Mouse (Mus musculus) common myeloid progenitor, adult 5-6 weeks (primary cell): ENCODE measurements at regions not wholly inside any gene's neighbourhood (a gene's known extent, or its start where the extent isn't known, plus 50 kb on each side); places are given as distances from the start of the nearest gene placed in this dataset.
"Not testable (repeated sequence)": the region's sequence is repeated elsewhere in the genome, so short reads cannot be mapped to it uniquely, and the experiment has no call there.

Experiments used
- ATAC-seq: replicated peaks from 2 replicates; pipeline ENCODE4 v1.8.0; 2016; ENCODE audit warnings: low read depth, mild to moderate bottlenecking, moderate TSS enrichment, inconsistent platforms; ENCODE audit not compliant: poor library complexity, severe bottlenecking

DNA sequence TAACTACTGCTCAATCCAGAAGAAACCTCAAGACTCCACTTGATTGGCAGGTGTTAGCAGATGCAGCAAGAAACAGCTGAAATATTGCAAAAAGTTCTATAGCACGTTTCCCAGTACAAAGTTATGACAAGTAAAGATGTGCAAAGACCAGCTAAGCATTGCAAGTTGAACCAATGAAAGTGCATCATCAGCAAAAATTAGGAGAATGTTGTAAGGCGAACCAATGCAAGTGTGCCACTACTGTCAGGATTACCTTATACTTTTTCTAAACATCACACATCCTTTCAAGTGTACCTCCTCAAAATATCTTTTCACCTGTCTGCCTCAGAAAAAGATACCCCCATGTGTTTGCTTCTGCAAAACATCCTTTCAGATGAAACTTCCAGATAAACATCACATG lies 244.7 kb downstream of the Slco6d1 start:
- no peak for ATAC-seq

DNA sequence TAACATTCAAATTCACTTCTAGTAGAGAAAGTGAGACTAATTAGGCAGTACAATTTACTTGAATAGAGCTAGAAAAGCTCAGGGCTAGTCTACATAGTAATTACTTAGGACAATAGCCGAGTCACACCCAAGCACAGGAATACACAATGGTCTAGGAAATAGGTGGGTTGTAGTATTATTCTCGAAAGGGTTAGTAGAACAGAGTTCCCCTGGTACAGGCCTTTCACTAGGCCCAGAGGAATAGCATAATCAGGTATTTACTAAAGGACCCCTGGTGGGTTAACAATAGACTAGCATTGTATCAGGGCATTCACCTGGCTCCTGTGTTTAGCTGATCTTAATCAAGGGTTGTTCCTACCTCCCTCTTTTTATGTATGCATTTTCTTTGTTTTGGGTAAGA lies 246.5 kb downstream of the Slco6d1 start:
- not testable (repeated sequence) for ATAC-seq

DNA sequence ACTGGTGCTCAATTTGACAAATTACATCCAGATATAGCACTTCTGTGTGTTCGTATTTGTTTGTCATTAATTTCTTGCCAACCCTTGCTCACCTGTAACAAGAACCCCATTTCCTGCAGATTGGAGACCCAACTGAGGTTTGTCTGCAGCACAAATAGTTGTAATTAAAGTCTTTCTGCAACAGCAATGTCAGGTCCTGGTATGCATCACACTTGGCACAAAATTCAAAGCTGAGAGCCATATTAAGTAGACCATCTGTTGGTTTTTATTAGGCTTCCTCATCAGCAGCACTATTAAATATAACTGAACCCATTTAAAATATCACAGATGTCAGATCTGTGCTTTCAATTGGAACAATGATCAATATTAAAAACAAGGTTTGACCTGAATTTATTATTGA lies 247.0 kb downstream of the Slco6d1 start:
- ATAC-seq, result no peak

GRCm38 (mm10) chr1:98668595-98668994 lies 247.7 kb downstream of the Slco6d1 start:
- no peak for ATAC-seq

GRCm38 (mm10) chr1:98678686-98679085 lies 257.8 kb downstream of the Slco6d1 start:
- ATAC-seq, result no peak

DNA sequence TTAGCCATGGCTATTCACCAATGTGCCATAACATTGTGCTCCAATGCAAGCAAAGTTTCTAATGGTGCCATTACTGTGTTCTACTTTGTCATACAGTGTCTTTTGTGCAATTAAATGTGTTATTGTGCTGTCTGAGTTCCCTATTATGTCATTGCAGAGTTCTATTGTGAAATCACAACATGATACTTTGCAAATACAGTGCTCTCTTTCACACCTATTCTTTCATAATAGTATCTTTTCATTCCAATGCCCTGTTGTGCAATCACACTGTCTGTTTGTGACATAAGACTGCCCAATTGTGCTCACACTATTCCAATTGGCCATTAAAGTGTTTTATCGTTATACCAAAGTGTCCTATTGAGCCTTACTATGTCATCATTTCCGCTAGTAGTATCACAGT lies 292.9 kb downstream of the Slco6d1 start:
- ATAC-seq, result no peak

- ATAC-seq, result no peak
These were observed 293.4 kb downstream of the Slco6d1 start for GRCm38 (mm10) chr1:98714307-98714706.

DNA sequence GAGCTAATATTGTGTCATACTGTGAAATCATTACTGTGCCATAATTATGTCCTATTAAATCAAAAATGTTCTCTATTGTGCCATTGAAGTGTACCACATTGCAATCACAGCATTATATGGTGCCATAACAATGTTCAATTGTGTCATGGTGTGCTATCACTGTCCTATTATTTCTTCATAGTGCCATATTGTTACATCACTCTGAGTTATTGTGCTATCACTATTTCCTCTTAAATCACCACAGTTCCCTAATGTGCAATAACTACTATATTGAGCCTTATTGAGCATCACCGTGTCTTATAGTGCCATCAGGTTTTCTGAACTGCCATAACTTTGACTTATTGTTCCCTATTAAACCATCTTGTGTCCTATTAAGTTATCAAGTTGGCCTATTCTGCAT lies 299.7 kb downstream of the Slco6d1 start:
- no peak for ATAC-seq

DNA sequence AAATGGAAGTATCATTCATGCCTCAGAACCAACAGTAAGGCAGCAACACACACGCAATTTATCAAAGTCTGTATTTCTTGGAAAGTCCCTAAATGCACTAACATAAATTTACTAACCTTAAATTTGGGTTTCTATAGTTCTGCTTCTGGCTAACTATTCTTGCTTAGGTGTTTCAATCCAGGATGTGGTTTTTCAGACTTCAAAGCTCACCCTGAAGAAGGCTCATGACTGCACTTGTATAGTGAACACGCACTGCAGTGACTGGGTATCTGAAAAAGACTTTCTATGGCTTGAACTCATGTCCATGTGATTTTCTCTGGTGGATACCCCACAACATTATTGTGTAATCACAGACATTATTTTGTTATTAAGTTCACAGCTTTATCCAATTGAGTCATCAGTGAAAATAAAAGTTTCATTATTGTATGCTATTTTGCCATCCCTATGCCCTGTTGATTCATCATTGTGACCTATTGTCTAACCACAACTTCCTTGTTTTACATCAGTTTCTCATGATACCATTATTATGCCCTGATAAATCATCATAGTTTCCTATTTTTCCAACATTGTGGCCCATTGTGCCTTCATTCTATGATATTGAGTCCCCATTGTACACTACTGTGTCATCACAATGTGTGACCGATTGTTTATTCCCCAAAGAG lies 306.6 kb downstream of the Slco6d1 start:
- peak; percentile 50; the same call in 1 of the 2 replicates for ATAC-seq

GRCm38 (mm10) chr1:98748886-98749285 lies 328.0 kb downstream of the Slco6d1 start:
- ATAC-seq, result no peak

DNA sequence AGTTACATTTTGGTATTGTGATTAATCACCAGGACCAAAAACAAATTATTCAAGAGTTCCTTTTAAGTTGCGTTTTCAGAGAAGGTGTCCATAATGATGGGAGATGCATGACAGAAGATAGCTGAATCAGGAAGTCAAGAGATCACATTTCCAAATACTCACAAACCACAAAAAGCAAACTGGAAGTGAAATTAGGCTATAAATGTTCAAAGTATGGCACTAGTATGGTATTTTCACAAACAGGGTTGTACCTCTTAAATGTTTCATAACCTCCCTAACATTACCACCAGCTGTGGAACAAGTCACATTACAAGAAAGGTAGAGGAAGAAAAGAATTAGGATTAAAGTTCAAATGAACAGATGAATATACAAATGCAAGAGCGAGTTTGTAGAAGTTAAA lies 367.6 kb downstream of the Slco6d1 start:
- ATAC-seq, result peak; percentile 29; the same call in 1 of the 2 replicates

DNA sequence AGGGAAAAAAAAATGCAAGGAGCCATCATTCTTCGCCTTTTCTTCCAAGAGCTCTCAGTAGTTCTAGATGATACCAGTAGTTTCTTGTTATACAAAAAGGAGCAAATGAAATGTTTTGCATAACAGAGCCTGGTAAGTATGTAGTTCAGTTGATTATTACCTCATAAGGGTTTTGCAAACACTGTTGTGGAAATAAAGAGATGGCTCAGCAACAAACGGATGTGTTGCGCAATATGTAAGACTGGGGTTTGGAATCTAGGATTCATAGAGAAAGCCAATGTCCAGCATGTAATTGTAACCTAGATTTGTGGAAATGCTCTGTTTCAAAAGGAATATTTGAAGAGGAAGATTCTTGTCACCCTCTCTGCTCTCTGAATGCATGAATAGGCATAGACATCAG lies 372.4 kb downstream of the Slco6d1 start:
- ATAC-seq, result 0 out of 2 replicates have a peak, but pooled peaks have one; percentile 18

DNA sequence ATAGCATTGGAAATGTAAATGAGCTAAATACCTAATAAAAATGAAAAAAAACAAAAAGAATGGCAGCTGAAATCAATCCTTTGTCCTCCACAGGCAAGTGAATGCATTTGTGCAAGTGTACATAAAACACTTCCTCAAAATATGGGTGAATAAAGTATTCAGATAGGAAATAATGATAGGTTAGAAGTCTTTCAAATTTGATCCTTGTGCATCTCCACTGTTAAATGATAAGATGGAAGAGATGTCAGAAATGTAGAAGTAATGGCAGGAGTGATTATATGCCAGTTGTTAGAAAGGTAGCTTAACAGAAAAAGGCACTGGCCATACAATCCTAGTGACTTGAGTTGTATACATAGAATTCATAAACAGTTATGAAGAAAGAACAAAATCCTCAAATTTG lies 391.6 kb downstream of the Slco6d1 start:
- no peak for ATAC-seq

DNA sequence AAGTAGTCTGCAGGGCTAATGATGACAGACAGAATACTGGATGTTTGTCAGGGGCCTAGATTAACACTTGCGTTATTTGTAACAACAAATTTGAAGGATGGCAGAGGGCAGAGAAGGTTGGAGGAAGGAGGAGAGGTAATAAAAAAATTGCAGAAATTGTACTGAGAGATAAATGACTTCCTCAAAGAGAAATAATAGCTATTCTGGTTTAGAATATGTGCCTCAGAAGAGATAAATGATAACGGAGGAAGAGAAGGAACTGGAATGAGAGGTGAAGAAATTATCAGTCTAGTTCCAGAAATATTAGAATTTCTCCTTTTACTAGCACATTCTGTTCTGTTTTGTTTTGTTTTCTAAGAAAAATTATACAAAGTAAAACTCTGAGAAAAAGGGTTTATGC lies 393.1 kb downstream of the Slco6d1 start:
- ATAC-seq, result no peak

DNA sequence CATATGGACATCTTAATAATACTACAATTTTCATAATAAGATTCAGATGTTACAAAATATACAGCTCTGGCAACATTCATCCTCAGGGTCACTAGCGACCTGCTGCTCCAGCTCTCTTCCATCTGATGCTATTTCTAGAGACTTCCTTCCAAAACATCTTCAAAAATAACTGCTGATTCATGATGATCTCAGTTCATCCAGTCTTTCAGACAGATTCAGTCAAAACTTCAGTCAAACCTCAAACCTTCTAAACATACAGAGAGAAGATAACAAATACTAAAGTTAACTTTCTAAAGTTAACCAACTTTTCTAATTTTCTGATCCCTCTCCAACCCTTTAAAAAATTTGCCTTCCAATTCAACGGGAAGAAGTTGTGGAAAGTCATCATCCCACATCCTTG lies 397.2 kb downstream of the Slco6d1 start:
- ATAC-seq, result no peak

GRCm38 (mm10) chr1:98860236-98860635 lies 439.3 kb downstream of the Slco6d1 start:
- ATAC-seq, result no peak

DNA sequence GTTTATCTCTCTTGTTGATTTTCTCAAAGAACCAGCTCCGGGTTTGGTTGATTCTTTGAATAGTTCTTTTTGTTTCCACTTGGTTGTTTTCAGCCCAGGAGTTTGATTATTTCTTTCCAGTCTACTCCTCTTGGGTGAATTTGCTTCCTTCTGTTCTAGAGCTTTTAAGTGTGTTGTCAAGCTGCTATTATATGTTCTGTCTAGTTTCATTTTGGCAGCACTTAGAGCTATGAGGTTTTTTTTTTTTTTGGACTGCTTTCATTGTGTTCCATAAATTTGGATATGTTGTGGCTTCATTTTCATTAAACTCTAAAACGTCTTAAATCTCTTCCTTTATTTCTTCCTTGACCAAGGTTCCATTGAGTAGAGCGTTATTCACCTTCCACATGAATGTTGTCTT lies 485.3 kb downstream of the Slco6d1 start:
- no peak for ATAC-seq

GRCm38 (mm10) chr1:98923043-98923442 lies 502.1 kb downstream of the Slco6d1 start:
- ATAC-seq, result no peak

- no peak for ATAC-seq
These were observed 504.0 kb downstream of the Slco6d1 start for GRCm38 (mm10) chr1:98924933-98925332.

DNA sequence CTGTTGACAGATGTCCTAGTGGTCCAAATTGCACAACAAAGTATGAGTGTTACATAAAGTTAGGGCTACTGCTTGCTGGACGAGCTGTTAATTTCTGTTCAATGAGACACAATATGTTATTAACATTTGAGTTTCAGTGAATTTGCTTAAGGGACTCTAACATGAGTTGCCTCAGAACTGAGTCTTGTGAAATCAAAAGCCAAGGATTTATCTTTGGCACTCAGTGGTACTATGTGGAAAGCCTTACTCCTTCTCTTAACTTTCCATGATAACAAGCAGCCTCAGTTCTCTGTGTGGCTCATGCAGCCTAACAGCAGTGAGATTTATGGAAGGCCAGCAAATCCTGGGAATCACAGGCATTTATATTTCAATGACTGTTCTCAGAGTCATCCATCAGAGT lies 510.0 kb downstream of the Slco6d1 start:
- ATAC-seq, result no peak

GRCm38 (mm10) chr1:98932239-98932638 lies 511.3 kb downstream of the Slco6d1 start:
- ATAC-seq, result no peak

- no peak for ATAC-seq
These were observed 556.8 kb downstream of the Slco6d1 start for GRCm38 (mm10) chr1:98977686-98978085.
